Mouse (Mus musculus): ENCODE measurements at regions not wholly inside any gene's neighbourhood (a gene's known extent, or its start where the extent isn't known, plus 50 kb on each side); places are given as distances from the start of the nearest gene placed in this dataset.

DNA sequence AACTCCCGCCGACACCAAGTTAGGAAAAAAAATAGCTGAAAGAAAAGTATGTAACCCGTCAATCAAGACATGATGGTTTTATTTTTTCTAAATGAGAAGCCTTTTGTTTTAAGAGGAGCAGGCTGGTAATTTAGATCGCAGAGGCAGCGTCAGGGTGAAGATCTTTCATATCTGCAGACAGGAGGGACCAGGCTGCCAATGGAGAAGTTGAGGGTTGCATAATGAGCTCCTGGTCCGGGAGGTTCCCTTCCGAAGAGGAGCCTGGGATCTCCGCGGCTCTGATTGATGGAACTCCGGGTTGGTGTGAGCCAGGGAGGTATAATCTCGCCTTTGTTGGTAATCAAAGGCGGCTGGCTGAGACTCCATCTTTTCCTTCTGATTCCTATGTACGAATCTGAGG, 168.8 kb upstream of the Mvb12b start:
- no peak for TF ChIP-seq CTCF (IDR thresholded peaks at IDR 0.05; ENCODE audit: borderline replicate concordance, insufficient read depth, low read depth, low read length)
- TF ChIP-seq POLR2A (IDR thresholded peaks at IDR 0.05; ENCODE audit: borderline replicate concordance, insufficient read depth, low read length) = no peak
